Mouse (Mus musculus) heart, adult 18-20 months (tissue): ENCODE data around the gene Fars2. TPM values are rescaled to one million over a fixed set of nuclear protein-coding genes. Genes with fewer than 3 reads are reported as not detected.
"Not testable (repeated sequence)": the region's sequence is repeated elsewhere in the genome, so short reads cannot be mapped to it uniquely, and the experiment has no call there.

ENCODE experiments used
- DNase-seq, 2 experiments: peaks; one replicate each; pipeline ENCODE4 v3.0.0; 2021 to 2022; ENCODE audit warnings: mixed read lengths in 1 of 2
- total RNA-seq, 2 experiments: library from RNA; stranded (reverse); gene quantifications; 2 replicates each; pipeline ENCODE4 v1.2.3; 2021

Fars2 gene
- total RNA-seq, 2 experiments from 2014 or later: 80.0 to 86.2 TPM

- not testable (repeated sequence) for DNase-seq
Observed at GRCm38 (mm10) chr13:36466076-36466475, 348.9 kb downstream of the Fars2 start.

- DNase-seq: no peak
Observed at GRCm38 (mm10) chr13:36466515-36466921, 349.3 kb downstream of the Fars2 start.

- no peak for DNase-seq
Observed at GRCm38 (mm10) chr13:36467849-36468248, 350.6 kb downstream of the Fars2 start.

GRCm38 (mm10) chr13:36468963-36469362 is 351.8 kb downstream of the Fars2 start:
- no peak for DNase-seq

GRCm38 (mm10) chr13:36469412-36470125 is 352.4 kb downstream of the Fars2 start:
- DNase-seq: no peak

GRCm38 (mm10) chr13:36477648-36478047 is 360.4 kb downstream of the Fars2 start:
- peak; percentile 13 to 15 for DNase-seq

- DNase-seq: no peak
Observed at GRCm38 (mm10) chr13:36478243-36478642, 361.0 kb downstream of the Fars2 start.

GRCm38 (mm10) chr13:36480101-36480500 is 362.9 kb downstream of the Fars2 start:
- DNase-seq: no peak

GRCm38 (mm10) chr13:36484391-36484790 is 367.2 kb downstream of the Fars2 start:
- DNase-seq: no peak

- no peak for DNase-seq
Observed at GRCm38 (mm10) chr13:36486756-36487155, 369.5 kb downstream of the Fars2 start.

GRCm38 (mm10) chr13:36489365-36489764 is 372.2 kb downstream of the Fars2 start:
- DNase-seq: no peak

- DNase-seq: peak in 1 of 2 experiments; percentile 17
Observed at GRCm38 (mm10) chr13:36490612-36491011, 373.4 kb downstream of the Fars2 start.

- no peak for DNase-seq
Observed at GRCm38 (mm10) chr13:36492397-36492796, 375.2 kb downstream of the Fars2 start.

GRCm38 (mm10) chr13:36493294-36493693 is 376.1 kb downstream of the Fars2 start:
- peak; percentile 19 to 20 for DNase-seq

- no peak for DNase-seq
Observed at GRCm38 (mm10) chr13:36493762-36494161, 376.6 kb downstream of the Fars2 start.

- DNase-seq: no peak
Observed at GRCm38 (mm10) chr13:36495980-36496379, 378.8 kb downstream of the Fars2 start.

GRCm38 (mm10) chr13:36497346-36497745 is 380.1 kb downstream of the Fars2 start:
- DNase-seq: peak; percentile 86

- no peak for DNase-seq
Observed at GRCm38 (mm10) chr13:36500370-36500905, 383.2 kb downstream of the Fars2 start.

- no peak for DNase-seq
Observed at GRCm38 (mm10) chr13:36503551-36503950, 386.3 kb downstream of the Fars2 start.

GRCm38 (mm10) chr13:36503991-36504390 is 386.8 kb downstream of the Fars2 start:
- DNase-seq: no peak

GRCm38 (mm10) chr13:36505730-36506129 is 388.5 kb downstream of the Fars2 start:
- no peak for DNase-seq

- DNase-seq: peak; percentile 48 to 66
Observed at GRCm38 (mm10) chr13:36506315-36506714, 389.1 kb downstream of the Fars2 start.

- DNase-seq: no peak
Observed at GRCm38 (mm10) chr13:36510161-36510560, 392.9 kb downstream of the Fars2 start.

- no peak for DNase-seq
Observed at GRCm38 (mm10) chr13:36513126-36513525, 395.9 kb downstream of the Fars2 start.
